Mouse (Mus musculus) MEL (cell line): ENCODE data around the gene Fam110a.

Experiments used
- CTCF ChIP-seq, 3 experiments: IDR thresholded peaks in 2 of 3; conservative IDR thresholded peaks in 1 of 3; 2 replicates each; pipeline ENCODE4 v1.5.1; 2011 to 2012; ENCODE audit warnings: low read length in 3 of 3, low read depth in 2 of 3, mild to moderate bottlenecking in 2 of 3, improper control_type of control experiment in 1 of 3, inconsistent platforms in 1 of 3, mixed read lengths in 1 of 3, moderate library complexity in 1 of 3; ENCODE audit not compliant: control insufficient read depth in 1 of 3, insufficient read depth in 1 of 3, poor library complexity in 1 of 3, severe bottlenecking in 1 of 3
- POLR2AphosphoS5 ChIP-seq: IDR thresholded peaks from 2 replicates; pipeline ENCODE4 v1.6.1; 2012; ENCODE audit warnings: low read depth, borderline replicate concordance, mild to moderate bottlenecking, inconsistent platforms, low read length, moderate library complexity, mixed read lengths

DNA sequence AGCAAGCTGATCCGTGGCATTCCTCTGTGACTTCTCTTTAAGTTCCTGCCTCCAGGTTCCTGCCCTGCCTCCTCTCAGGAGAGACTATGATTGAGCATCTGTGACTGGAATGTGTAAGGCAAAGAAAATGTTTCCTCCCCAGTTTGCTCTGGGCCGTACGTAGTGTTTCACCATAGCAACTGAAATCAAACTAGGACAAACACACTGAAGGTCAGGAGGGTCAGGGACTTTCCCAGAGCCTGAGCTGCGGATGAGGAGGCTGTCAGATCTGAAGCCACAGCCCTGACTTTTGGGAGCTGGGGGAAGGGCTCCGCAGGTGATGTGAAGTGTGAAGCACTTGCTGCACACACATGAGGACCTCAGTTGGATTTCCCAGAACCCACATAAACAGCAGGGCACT lies 20.7 kb downstream of the Fam110a start:
- TF ChIP-seq CTCF (IDR thresholded peaks at IDR 0.05 in 2 of 3, conservative IDR thresholded peaks at IDR 0.05 in 1 of 3; ENCODE audit: control insufficient read depth in 1 of 3, insufficient read depth in 1 of 3, low read depth in 2 of 3, low read length in 3 of 3, poor library complexity in 1 of 3, severe bottlenecking in 1 of 3): no peak
- TF ChIP-seq POLR2AphosphoS5: no peak
